Mouse (Mus musculus): Measurements from ENCODE around the gene Klhdc8b.

Klhdc8b gene

GRCm38 (mm10) chr9:108461181-108461631 lies at the start of gene Klhdc8b:
Klhdc8b (minus strand) TSS chr9:108461581.
- in situ Hi-C loops (cut with MboI, MseI) = no loop called here

GRCm38 (mm10) chr9:108508776-108509175 lies 47.4 kb upstream of the Klhdc8b start:
- in situ Hi-C loops (cut with MboI, MseI) = no loop called here

- in situ Hi-C loops (cut with MboI, MseI) = no loop called here
Measured at GRCm38 (mm10) chr9:108507619-108508434, 46.4 kb upstream of the Klhdc8b start, which contains the start of gene Qars. Qars (plus strand) TSS chr9:108507706.

- in situ Hi-C loops (cut with MboI, MseI) = no loop called here
Measured at GRCm38 (mm10) chr9:108506901-108507300, 45.5 kb upstream of the Klhdc8b start.

- in situ Hi-C loops (cut with MboI, MseI) = no loop called here
Measured at GRCm38 (mm10) chr9:108499943-108500342, 38.6 kb upstream of the Klhdc8b start.

GRCm38 (mm10) chr9:108499231-108499630 lies 37.9 kb upstream of the Klhdc8b start:
- in situ Hi-C loops (cut with MboI, MseI) = no loop called here

- in situ Hi-C loops (cut with MboI, MseI) = no loop called here
Measured at GRCm38 (mm10) chr9:108494905-108495304, 33.5 kb upstream of the Klhdc8b start.

- in situ Hi-C loops (cut with MboI, MseI) = no loop called here
Measured at GRCm38 (mm10) chr9:108494146-108494825, 32.9 kb upstream of the Klhdc8b start.

GRCm38 (mm10) chr9:108493246-108493645 lies 31.9 kb upstream of the Klhdc8b start:
- in situ Hi-C loops (cut with MboI, MseI) = no loop called here

GRCm38 (mm10) chr9:108492043-108492750 lies 30.8 kb upstream of the Klhdc8b start:
- in situ Hi-C loops (cut with MboI, MseI) = no loop called here

- in situ Hi-C loops (cut with MboI, MseI) = no loop called here
Measured at GRCm38 (mm10) chr9:108491286-108491580, 29.9 kb upstream of the Klhdc8b start.

GRCm38 (mm10) chr9:108490559-108491285 lies 29.3 kb upstream of the Klhdc8b start, which contains the start of gene Usp19:
Usp19 (plus strand) TSS chr9:108490602.
- in situ Hi-C loops (cut with MboI, MseI) = no loop called here

- in situ Hi-C loops (cut with MboI, MseI) = no loop called here
Measured at GRCm38 (mm10) chr9:108489702-108490558, 28.5 kb upstream of the Klhdc8b start.

GRCm38 (mm10) chr9:108489215-108489614 lies 27.8 kb upstream of the Klhdc8b start:
- in situ Hi-C loops (cut with MboI, MseI) = no loop called here

GRCm38 (mm10) chr9:108488403-108488802 lies 27.0 kb upstream of the Klhdc8b start:
- in situ Hi-C loops (cut with MboI, MseI) = no loop called here

GRCm38 (mm10) chr9:108486973-108487530 lies 25.7 kb upstream of the Klhdc8b start:
- in situ Hi-C loops (cut with MboI, MseI) = no loop called here

GRCm38 (mm10) chr9:108485301-108485875 lies 24.0 kb upstream of the Klhdc8b start:
- in situ Hi-C loops (cut with MboI, MseI) = no loop called here

GRCm38 (mm10) chr9:108484021-108484420 lies 22.6 kb upstream of the Klhdc8b start:
- in situ Hi-C loops (cut with MboI, MseI) = no loop called here

GRCm38 (mm10) chr9:108483051-108483790 lies 21.8 kb upstream of the Klhdc8b start:
- in situ Hi-C loops (cut with MboI, MseI) = no loop called here

Measured in T-helper 17 cell (primary cell).